Mouse (Mus musculus) bone marrow macrophage, adult 2 months (primary cell): ENCODE data around the gene Memo1. TPM values are rescaled to one million over a fixed set of nuclear protein-coding genes. Genes with fewer than 3 reads are reported as not detected.
"Not testable (repeated sequence)": the region's sequence is repeated elsewhere in the genome, so short reads cannot be mapped to it uniquely, and the experiment has no call there.

Source experiments
- H3K27ac ChIP-seq: 2 replicates; pipeline ENCODE4 v1.5.1; 2012; ENCODE audit warnings: low read depth, low read length; ENCODE audit not compliant: insufficient read depth
- H3K4me1 ChIP-seq: 2 replicates; pipeline ENCODE4 v1.6.1; 2012; ENCODE audit warnings: low read length; ENCODE audit not compliant: control insufficient read depth, insufficient read depth
- H3K4me3 ChIP-seq: 2 replicates; pipeline ENCODE4 v1.5.1; 2012; ENCODE audit warnings: mild to moderate bottlenecking, low read length, moderate library complexity; ENCODE audit not compliant: insufficient read depth
- CTCF ChIP-seq: IDR thresholded peaks from 2 replicates; pipeline ENCODE4 v1.5.1; 2012; ENCODE audit warnings: low read depth, mild to moderate bottlenecking, low read length, moderate library complexity
- POLR2A ChIP-seq: IDR thresholded peaks from 2 replicates; pipeline ENCODE4 v1.6.1; 2012; ENCODE audit warnings: mild to moderate bottlenecking, low read depth, low read length, borderline replicate concordance
- polyA plus RNA-seq: library from polyadenylated mRNA; stranded (reverse); fragments of >200 nt; gene quantifications from 2 replicates; pipeline ENCODE4 v1.2.4, GENCODE M21; 2012; ENCODE audit not compliant: missing spikeins, insufficient read depth, insufficient read length

The Memo1 gene
- polyA plus RNA-seq, 1 experiment = 38.4 TPM

- 0 out of 2 replicates have a peak overlapping the region, but pooled peaks have one; percentile 8 for H3K27ac ChIP-seq
Measured at GRCm38 (mm10) chr17:74264333-74265155, 30.8 kb downstream of the Memo1 start.

GRCm38 (mm10) chr17:74262415-74262814 is 32.9 kb downstream of the Memo1 start:
- Histone ChIP-seq H3K4me1 (peaks cover 27% of the 10 kb centered on the region), H3K27ac (no peak overlapping the region), H3K4me3 (no peak overlapping the region)
- TF ChIP-seq POLR2A = no peak
- no peak for TF ChIP-seq CTCF

More at GRCm38 (mm10) chr17:74264333-74265155, 30.8 kb downstream of the Memo1 start:
- TF ChIP-seq CTCF (no peak), POLR2A (no peak)
- Histone ChIP-seq H3K4me1 (peaks cover 27% of the 10 kb centered on the region), H3K4me3 (no peak overlapping the region)

DNA sequence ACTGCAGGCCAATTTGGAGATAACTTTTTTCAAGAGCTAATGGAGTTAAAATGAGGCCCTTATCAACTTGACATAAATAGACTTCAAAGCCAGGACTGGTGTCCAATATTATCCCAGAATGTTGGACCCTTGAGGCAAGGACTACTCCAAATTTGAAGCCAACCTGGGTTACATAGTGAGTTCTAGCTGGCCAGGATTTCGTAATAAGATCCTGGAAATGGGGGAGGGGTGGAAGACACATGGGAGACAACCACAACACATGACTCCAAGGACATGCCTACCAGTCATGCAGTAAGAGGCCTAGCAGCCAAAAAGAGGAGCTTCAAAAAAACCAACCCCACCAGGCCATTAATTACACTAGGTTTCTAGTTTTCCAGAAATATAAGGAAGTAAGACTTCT is 50.0 kb downstream of the Memo1 start:
- Histone ChIP-seq H3K4me1 (peaks cover 32% of the 10 kb centered on the region), H3K27ac (peak overlapping the region; percentile 65), H3K4me3 (no peak overlapping the region)
- TF ChIP-seq CTCF = no peak
- no peak for TF ChIP-seq POLR2A

GRCm38 (mm10) chr17:74242788-74243187 is 52.5 kb downstream of the Memo1 start:
- Histone ChIP-seq H3K4me3 (no peak overlapping the region), H3K4me1 (peaks cover 29% of the 10 kb centered on the region), H3K27ac (no peak overlapping the region)
- TF ChIP-seq CTCF (no peak), POLR2A (no peak)

- Histone ChIP-seq H3K4me3 (no peak overlapping the region), H3K4me1 (peaks cover 14% of the 10 kb centered on the region), H3K27ac (no peak overlapping the region)
- TF ChIP-seq POLR2A (no peak), CTCF (no peak)
Measured at GRCm38 (mm10) chr17:74240322-74240721, 55.0 kb downstream of the Memo1 start.

DNA sequence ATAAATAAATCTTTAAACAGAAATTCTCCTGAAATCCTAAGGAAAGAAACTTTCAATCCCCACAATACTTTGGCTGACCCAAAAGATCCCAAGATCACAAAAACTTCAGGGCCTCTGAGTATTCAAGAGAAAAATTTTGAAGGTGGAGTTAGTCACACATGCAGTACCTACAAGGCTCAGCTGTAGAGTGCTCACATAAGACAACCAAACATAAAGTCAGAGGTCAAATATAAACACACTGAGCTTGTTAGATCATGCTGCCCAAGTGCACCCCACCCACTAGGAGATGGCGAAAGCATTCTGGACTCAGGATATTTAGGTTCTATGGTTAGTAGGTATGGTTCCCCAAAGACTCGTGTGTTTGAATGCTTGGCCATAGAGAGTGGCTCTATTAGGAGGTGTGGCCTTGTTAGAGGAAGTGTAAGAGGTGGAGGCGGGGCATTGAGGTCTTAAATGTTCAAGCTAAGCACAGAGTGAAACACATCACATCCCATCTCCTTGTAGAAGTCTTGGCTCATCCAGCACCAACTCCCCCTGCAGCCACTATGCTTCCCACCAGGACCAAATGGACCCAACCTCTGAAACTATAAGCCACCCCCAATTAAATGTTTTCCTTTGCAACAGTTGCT is 67.1 kb downstream of the Memo1 start:
- H3K27ac ChIP-seq = no peak overlapping the region
- TF ChIP-seq CTCF (no peak), POLR2A (no peak)
- H3K4me1 ChIP-seq = peaks cover 8% of the 10 kb centered on the region
- no peak overlapping the region for H3K4me3 ChIP-seq

- TF ChIP-seq CTCF (no peak), POLR2A (no peak)
- H3K4me1 ChIP-seq = no peaks in the 10 kb centered on the region
- H3K27ac ChIP-seq = no peak overlapping the region
- H3K4me3 ChIP-seq = no peak overlapping the region
Measured at GRCm38 (mm10) chr17:74217304-74217703, 78.0 kb downstream of the Memo1 start.

- not testable (repeated sequence) for H3K27ac ChIP-seq, H3K4me1 ChIP-seq, H3K4me3 ChIP-seq
Measured at GRCm38 (mm10) chr17:74212831-74213524, 82.3 kb downstream of the Memo1 start.

DNA sequence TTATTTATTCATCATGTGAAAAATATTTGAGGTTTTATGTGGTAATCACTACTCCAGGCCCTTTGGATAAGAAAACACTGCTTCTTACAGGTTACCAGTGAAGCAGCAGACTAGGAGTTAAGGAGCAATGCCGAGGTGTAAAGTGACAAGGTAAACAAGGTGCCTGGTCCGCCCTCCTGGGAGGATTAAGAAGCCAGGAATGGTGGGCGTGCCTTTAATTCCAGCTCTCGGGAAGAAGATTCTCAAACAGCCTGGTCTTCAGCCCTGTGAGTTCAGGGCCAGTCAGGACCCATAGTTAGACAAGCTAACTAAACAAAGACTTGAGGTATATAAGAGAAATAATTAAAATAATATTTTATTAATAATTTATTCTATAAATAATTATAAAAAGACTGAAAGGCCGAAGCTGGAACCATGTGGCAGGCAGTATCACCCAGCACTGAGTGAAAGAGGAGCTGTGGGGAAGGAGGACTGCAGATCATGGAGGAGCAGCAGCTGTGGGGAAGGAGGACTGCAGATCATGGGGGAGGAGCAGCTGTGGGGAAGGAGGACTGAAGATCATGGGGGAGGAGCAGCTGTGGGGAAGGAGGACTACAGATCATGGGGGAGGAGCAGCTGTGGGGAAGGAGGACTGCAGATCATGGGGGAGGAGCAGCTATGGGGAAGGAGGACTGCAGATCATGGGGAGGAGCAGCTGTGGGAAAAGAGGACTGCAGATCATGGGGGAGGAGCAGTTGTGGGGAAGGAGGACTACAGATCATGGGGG is 86.0 kb downstream of the Memo1 start:
- H3K4me1 ChIP-seq = no peaks in the 10 kb centered on the region
- TF ChIP-seq CTCF (no peak), POLR2A (no peak)
- no peak overlapping the region for H3K27ac ChIP-seq
- no peak overlapping the region for H3K4me3 ChIP-seq

- Histone ChIP-seq H3K27ac (peak overlapping the region; percentile 64), H3K4me1 (peaks cover 8% of the 10 kb centered on the region), H3K4me3 (no peak overlapping the region)
- no peak for TF ChIP-seq POLR2A
Measured at GRCm38 (mm10) chr17:74195943-74196342, 99.4 kb downstream of the Memo1 start.
